Mouse (Mus musculus): ENCODE measurements around the gene Ahdc1.

- no peak for TF ChIP-seq GATA1 (IDR thresholded peaks at IDR 0.05; ENCODE audit: borderline replicate concordance, low read length)
- TF ChIP-seq CTCF (IDR thresholded peaks at IDR 0.05; ENCODE audit: low read depth, low read length) = no peak
- TF ChIP-seq POLR2AphosphoS5 (IDR thresholded peaks at IDR 0.05; ENCODE audit: insufficient replicate concordance, low read depth, low read length) = no peak
- no peak for TF ChIP-seq GATA2 (IDR thresholded peaks at IDR 0.05; ENCODE audit: borderline replicate concordance, low read depth, low read length)
These were observed 47.7 kb downstream of the Ahdc1 start for GRCm38 (mm10) chr4:133058513-133059480.

Measured in G1E (cell line).